Mouse (Mus musculus): ENCODE measurements around the gene Zfyve16. TPM values are rescaled to one million over a fixed set of nuclear protein-coding genes. Genes with fewer than 3 reads are reported as not detected.

Gene Zfyve16
- 12.2 and 14.9 TPM in 2 replicates for polyA plus RNA-seq (2015; fragmentation: Nextera tagmentation; extraction: Ambion mirVana)

DNA sequence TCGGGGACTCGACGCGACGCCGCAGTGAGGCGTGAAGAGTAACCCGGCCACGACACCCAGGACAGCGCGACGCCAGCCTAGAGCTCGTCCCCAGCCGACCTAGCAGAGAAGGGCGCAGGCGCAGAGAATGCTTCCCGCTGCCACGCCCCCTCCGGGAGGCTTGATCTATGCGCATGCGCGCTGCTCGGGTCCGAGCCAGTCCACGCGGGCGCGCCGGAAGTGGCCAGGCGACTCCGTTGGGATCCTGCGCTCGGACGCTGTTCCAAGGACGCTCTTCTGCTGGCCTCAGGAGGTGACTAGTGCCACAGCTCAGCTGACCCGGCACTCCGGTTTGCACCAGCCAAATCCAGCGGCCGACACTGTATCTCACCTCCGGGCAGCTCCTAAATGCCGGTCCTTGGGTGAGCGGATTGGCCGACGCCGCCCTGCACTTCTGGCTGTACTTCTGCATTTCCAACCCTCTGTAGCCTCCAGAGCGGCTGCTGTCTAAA, at the start of gene Zfyve16:
Gene Zfyve16, minus strand, starts transcription at position 148 of the 491 bp plus-strand sequence.
- H3K9ac ChIP-seq = peak within 1 kb of the TSS; percentile 90
- no peaks in the 10 kb centered on the region for H3K9me3 ChIP-seq
- peak; percentile 94 for ATAC-seq (ENCODE audit: insufficient number of reproducible peaks, insufficient read depth, low FRiP score, low TSS enrichment, low read depth)
- peak within 1 kb of the TSS; percentile 64 for H3K4me2 ChIP-seq
- H3K27ac ChIP-seq = peak within 1 kb of the TSS; percentile 94
- no peaks in the 10 kb centered on the region for H3K36me3 ChIP-seq
- WGBS = under 1% methylated on average over 46 of the region's 46 CpGs
- peaks cover 8% of the 10 kb centered on the region for H3K4me1 ChIP-seq
- peak within 1 kb of the TSS; percentile 77 for H3K4me3 ChIP-seq
- H3K27me3 ChIP-seq = no peaks in the 10 kb centered on the region

DNA sequence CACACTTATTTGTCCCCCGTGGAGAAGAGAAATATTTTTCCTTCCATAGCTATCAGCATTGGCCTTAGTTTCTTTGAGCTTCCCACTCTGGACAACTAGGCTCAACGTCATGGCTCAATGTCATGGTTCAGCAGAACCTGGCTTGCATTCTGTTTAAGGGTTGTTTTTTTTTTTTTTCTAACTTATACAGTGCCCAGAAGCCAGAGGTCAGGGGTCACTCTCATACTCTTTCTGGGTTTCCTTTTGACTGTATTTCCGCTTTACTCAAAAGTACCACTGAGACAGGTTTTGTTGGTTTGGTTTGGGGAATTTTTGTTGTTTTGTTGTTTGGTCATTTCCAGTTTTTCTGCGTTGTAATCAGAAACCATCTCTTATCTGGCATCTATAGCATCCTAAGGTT, 47.5 kb upstream of the Zfyve16 start:
- WGBS = 72% methylated on average over 4 of the region's 4 CpGs
- no peak overlapping the region for H3K27ac ChIP-seq
- no peaks in the 10 kb centered on the region for H3K36me3 ChIP-seq

DNA sequence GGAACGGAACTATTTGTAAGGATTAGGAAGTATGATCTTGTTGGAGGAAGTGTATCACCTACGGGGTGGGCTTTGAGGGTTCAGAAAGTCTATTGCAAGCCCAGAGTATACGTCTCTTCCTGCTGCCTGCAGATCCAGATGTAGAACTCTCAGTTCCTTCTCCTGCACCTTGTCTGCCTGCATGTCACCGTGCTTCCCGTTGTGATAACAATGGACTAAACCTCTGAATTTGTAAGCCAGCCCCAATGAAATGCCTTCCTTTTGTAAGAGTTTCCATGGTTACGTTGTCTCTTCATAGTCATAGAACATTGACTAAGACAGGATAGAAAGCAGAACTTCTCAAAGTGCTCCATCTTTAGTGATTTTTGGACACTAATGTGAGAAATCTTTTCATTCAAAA, 46.0 kb upstream of the Zfyve16 start:
- Histone ChIP-seq H3K27me3 (no peaks in the 10 kb centered on the region), H3K4me2 (no peak overlapping the region), H3K36me3 (no peaks in the 10 kb centered on the region), H3K27ac (no peak overlapping the region), H3K4me1 (no peaks in the 10 kb centered on the region), H3K9me3 (no peaks in the 10 kb centered on the region), H3K9ac (no peak overlapping the region), H3K4me3 (no peak overlapping the region)
- no peak for ATAC-seq (ENCODE audit: insufficient number of reproducible peaks, insufficient read depth, low FRiP score, low TSS enrichment, low read depth)
- WGBS = 78% methylated on average over 6 of the region's 6 CpGs

More for the DNA sequence above, 47.5 kb upstream of the Zfyve16 start:
- no peak overlapping the region for H3K9ac ChIP-seq
- no peaks in the 10 kb centered on the region for H3K27me3 ChIP-seq
- H3K9me3 ChIP-seq = no peaks in the 10 kb centered on the region
- ATAC-seq (ENCODE audit: insufficient number of reproducible peaks, insufficient read depth, low FRiP score, low TSS enrichment, low read depth) = no peak
- no peak overlapping the region for H3K4me3 ChIP-seq
- H3K4me1 ChIP-seq = no peaks in the 10 kb centered on the region
- H3K4me2 ChIP-seq = no peak overlapping the region

DNA sequence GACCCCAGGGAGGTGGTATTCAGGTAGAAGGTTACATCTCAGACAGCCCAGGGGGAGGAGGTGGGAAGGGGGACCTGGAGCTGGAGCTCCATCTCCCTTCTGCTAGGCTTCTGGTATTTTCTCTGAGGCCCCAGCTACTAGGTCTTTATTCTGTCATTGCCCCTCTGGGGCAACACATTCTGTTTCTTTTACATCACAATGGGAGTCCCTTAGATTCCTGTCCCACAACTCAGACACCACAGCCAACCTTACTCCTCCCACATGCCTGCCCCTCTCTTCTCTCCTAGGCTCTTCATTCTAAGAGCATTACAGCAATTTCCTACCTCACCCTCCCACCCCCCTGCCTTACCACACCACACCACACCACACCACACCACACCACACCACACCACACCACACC, 45.4 kb upstream of the Zfyve16 start, which contains the start of gene Spz1:
Gene Spz1, minus strand, starts transcription at position 101 of the 400 bp plus-strand sequence.
- H3K4me1 ChIP-seq = no peaks in the 10 kb centered on the region
- H3K36me3 ChIP-seq = no peaks in the 10 kb centered on the region
- H3K27me3 ChIP-seq = no peaks in the 10 kb centered on the region
- H3K9ac ChIP-seq = no peak within 1 kb of the TSS
- H3K27ac ChIP-seq = no peak within 1 kb of the TSS
- H3K4me2 ChIP-seq = no peak within 1 kb of the TSS
- ATAC-seq (ENCODE audit: insufficient number of reproducible peaks, insufficient read depth, low FRiP score, low TSS enrichment, low read depth) = no peak
- no peak within 1 kb of the TSS for H3K4me3 ChIP-seq
- H3K9me3 ChIP-seq = no peaks in the 10 kb centered on the region

DNA sequence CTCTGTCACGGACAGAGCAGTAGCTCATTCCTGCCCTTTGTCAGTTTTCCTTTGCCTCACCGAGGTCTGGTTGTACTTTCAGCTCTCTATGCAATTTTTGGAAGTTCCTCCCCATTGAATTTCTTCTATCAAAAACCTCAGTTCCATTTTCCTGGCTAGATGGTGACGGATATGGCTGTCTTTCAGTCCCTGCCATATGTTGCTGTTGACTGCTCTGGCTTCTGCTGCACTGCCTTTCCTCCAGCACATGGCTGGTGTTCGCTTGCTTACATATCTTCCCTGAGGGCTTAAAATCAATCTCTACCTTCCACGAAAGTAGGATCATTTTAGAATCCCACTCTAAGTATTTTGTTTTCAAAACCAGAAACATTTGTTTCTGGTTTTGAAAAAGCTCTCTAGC, 28.8 kb upstream of the Zfyve16 start:
- ATAC-seq (ENCODE audit: insufficient number of reproducible peaks, insufficient read depth, low FRiP score, low TSS enrichment, low read depth) = no peak
- 43% methylated on average over 5 of the region's 5 CpGs for WGBS
- H3K9me3 ChIP-seq = no peaks in the 10 kb centered on the region
- H3K4me2 ChIP-seq = no peak overlapping the region
- peaks cover 13% of the 10 kb centered on the region; the same call in 1 of the 2 replicates for H3K4me1 ChIP-seq
- no peak overlapping the region for H3K9ac ChIP-seq
- no peak overlapping the region for H3K27ac ChIP-seq
- H3K36me3 ChIP-seq = no peaks in the 10 kb centered on the region
- H3K27me3 ChIP-seq = no peaks in the 10 kb centered on the region
- H3K4me3 ChIP-seq = no peak overlapping the region

DNA sequence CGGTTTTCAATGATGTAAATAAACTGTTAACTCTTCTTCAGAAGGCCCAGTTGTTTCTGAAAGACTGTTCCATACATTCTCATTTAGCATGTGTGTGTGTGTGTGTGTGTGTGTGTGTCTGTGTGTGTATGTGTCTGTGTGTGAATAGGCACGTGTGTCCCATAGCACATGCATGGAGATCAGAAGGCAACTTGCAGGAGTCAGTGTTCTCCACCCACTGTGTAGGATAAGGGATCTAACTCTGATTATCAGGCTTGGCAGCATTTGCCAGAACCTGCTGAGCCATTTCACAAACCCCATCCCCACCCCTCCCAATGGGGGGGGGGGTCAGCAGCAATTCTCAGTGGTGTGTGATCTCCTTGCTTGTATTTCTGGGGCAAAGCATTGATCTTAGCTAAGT, 26.6 kb upstream of the Zfyve16 start:
- Histone ChIP-seq H3K36me3 (no peaks in the 10 kb centered on the region), H3K4me1 (peaks cover 13% of the 10 kb centered on the region; the same call in 1 of the 2 replicates), H3K27ac (no peak overlapping the region), H3K9ac (no peak overlapping the region), H3K4me2 (no peak overlapping the region), H3K27me3 (no peaks in the 10 kb centered on the region), H3K9me3 (no peaks in the 10 kb centered on the region), H3K4me3 (no peak overlapping the region)
- no peak for ATAC-seq (ENCODE audit: insufficient number of reproducible peaks, insufficient read depth, low FRiP score, low TSS enrichment, low read depth)
- 50% methylated on average over 2 of the region's 2 CpGs for WGBS

DNA sequence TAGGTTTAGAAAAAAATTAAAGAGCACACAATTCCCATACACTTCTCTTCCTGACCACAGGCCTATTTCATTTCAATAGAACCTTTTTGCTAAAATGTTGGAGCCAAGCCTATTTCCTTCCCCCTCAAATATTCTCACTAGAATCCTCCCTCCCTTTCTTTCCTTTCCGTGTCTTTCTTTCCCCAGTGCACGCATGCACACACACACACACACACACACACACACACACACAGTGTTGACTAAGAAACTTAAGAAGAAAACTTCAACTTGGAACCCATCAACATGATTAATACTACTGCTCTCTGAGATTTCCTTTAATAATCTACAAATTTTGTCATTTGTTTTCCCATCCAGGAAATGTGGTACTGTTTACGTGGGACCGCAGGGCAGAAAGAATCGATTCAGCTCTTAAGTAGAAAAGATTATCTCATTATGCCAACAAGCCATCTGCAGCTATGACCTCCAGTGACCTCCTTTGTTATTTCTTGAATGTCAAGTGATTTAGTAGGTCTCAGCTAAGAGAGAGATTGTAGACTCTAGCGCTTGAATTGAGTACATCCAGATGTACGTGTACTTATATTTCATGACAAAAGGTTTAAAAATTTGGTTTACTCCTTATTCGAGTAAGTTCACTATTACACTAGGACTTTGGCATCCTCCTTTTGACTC, 25.9 kb upstream of the Zfyve16 start:
- 27% methylated on average over 8 of the region's 8 CpGs for WGBS
- H3K4me2 ChIP-seq = no peak overlapping the region

DNA sequence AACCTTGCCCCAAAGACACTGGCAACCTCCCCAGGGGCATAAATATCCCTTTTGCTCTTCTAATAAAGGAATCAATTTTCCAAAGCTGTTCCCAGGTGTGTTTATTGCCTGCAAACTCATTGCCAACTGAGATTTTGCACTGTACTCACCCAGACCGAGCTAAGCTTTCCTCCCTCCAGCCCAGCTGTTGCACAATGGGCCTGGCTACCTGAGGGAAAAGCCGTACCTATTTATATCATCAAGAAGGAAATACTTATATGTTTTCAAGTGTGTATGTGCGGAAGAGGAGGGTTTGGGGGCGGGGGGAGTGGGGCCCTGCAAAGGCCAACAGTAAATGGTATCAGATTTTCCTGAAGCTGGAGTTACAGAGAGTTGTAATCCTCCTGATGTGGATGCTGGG, 16.4 kb upstream of the Zfyve16 start:
- no peak overlapping the region for H3K9ac ChIP-seq
- peaks cover 13% of the 10 kb centered on the region for H3K9me3 ChIP-seq
- no peaks in the 10 kb centered on the region for H3K27me3 ChIP-seq
- H3K4me1 ChIP-seq = no peaks in the 10 kb centered on the region
- no peak overlapping the region for H3K4me2 ChIP-seq
- no peak overlapping the region for H3K27ac ChIP-seq
- 67% methylated on average over 4 of the region's 4 CpGs for whole genome bisulfite sequencing
- no peaks in the 10 kb centered on the region for H3K36me3 ChIP-seq
- ATAC-seq (ENCODE audit: insufficient number of reproducible peaks, insufficient read depth, low FRiP score, low TSS enrichment, low read depth) = no peak
- H3K4me3 ChIP-seq = no peak overlapping the region

More for the DNA sequence above, 25.9 kb upstream of the Zfyve16 start:
- H3K27me3 ChIP-seq = no peaks in the 10 kb centered on the region
- no peak overlapping the region for H3K27ac ChIP-seq
- no peaks in the 10 kb centered on the region for H3K36me3 ChIP-seq
- H3K4me1 ChIP-seq = peaks cover 13% of the 10 kb centered on the region; the same call in 1 of the 2 replicates
- no peak overlapping the region for H3K9ac ChIP-seq
- no peak overlapping the region for H3K4me3 ChIP-seq
- peaks cover under 1% of the 10 kb centered on the region; the same call in 1 of the 2 replicates for H3K9me3 ChIP-seq
- ATAC-seq (ENCODE audit: insufficient number of reproducible peaks, insufficient read depth, low FRiP score, low TSS enrichment, low read depth) = no peak

DNA sequence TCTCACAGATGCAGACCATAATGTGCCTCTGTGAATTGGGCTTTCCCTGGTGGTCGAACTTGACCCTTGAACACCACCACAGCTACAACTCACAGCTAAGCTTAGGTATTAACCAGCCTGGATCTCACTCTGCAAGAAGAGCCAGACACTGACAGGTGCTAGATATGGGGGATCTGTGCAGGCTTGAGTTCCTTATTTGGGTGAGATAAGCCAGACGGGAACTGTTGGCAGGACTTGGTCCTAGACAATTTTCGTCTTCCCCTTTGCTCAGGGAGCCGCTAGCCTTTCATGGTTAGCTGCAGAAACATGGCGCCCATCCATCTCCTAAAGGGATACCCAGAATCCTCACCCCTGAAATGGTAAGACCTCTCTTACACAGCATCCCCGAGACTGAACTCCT, 10.3 kb upstream of the Zfyve16 start:
- H3K4me2 ChIP-seq = no peak overlapping the region
- no peaks in the 10 kb centered on the region for H3K36me3 ChIP-seq
- no peak overlapping the region for H3K4me3 ChIP-seq
- 80% methylated on average over 6 of the region's 6 CpGs for WGBS
- H3K9ac ChIP-seq = no peak overlapping the region
- H3K4me1 ChIP-seq = no peaks in the 10 kb centered on the region
- H3K9me3 ChIP-seq = no peaks in the 10 kb centered on the region
- ATAC-seq (ENCODE audit: insufficient number of reproducible peaks, insufficient read depth, low FRiP score, low TSS enrichment, low read depth) = no peak
- H3K27ac ChIP-seq = no peak overlapping the region
- H3K27me3 ChIP-seq = no peaks in the 10 kb centered on the region

DNA sequence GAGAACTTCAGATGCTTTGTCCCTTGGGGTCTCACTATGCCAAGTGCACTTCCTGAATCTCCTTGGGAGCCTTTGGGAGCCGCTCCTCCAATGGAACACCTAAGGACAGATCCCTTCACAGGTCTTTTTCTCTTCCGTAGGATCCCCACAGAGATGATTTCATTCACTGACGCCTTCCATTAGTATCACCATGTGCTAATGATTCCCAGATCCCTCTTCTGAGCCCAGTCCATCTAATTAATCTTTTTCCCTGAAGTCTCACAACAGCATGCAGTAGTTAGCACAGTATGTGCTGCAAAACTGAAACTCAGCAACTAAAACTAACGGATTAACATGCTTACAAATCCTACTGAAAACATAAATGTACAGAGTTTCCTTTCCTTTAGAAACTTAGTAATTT, 8.5 kb upstream of the Zfyve16 start:
- no peak overlapping the region for H3K9ac ChIP-seq
- no peaks in the 10 kb centered on the region for H3K4me1 ChIP-seq
- H3K9me3 ChIP-seq = no peaks in the 10 kb centered on the region
- WGBS = 57% methylated on average over 4 of the region's 4 CpGs
- H3K36me3 ChIP-seq = no peaks in the 10 kb centered on the region
- H3K4me2 ChIP-seq = no peak overlapping the region
- H3K4me3 ChIP-seq = no peak overlapping the region
- ATAC-seq (ENCODE audit: insufficient number of reproducible peaks, insufficient read depth, low FRiP score, low TSS enrichment, low read depth) = no peak
- no peaks in the 10 kb centered on the region for H3K27me3 ChIP-seq
- no peak overlapping the region for H3K27ac ChIP-seq

DNA sequence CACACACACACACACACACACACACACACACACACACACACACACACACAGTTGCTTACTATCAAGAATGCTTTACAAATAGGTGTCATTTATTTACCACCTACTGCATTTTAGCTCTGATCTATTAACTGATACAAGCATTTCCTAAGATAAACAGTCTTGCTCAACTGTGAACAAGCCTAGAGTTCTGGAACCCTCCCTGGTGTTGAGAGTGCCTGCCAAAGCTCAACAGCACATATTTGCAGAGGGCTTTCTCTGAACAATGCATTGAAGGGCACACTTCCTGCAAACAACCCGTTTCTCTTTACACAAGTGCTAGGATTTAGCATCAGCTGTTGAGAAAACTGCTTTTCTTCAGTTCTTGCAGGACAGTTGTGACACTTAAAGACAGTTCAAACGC, 3.1 kb upstream of the Zfyve16 start:
- Histone ChIP-seq H3K36me3 (no peaks in the 10 kb centered on the region), H3K9me3 (no peaks in the 10 kb centered on the region), H3K9ac (no peak overlapping the region), H3K4me2 (no peak overlapping the region), H3K4me1 (peaks cover 8% of the 10 kb centered on the region), H3K4me3 (no peak overlapping the region), H3K27ac (no peak overlapping the region), H3K27me3 (no peaks in the 10 kb centered on the region)
- no peak for ATAC-seq (ENCODE audit: insufficient number of reproducible peaks, insufficient read depth, low FRiP score, low TSS enrichment, low read depth)
- WGBS = 52% methylated on average over 2 of the region's 2 CpGs

DNA sequence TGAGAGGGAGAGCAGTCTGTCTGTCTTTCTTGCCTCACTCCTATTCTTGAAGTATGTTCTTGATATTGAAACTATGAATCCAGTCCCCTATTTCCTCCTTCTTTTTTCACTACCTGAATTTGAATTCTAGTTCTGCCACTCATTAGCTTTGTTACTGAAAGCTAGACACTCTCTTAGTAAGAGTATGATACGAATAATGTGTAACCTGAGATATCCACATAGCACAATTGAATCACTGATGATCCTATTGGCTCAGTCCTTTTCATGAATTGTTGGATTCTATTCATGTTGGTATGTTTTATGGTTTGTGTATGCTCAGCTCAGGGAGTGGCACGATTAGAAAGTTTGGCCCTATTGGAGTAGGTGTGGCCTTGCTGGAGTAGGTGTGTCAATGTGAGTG, 1.5 kb upstream of the Zfyve16 start:
- H3K27me3 ChIP-seq = no peaks in the 10 kb centered on the region
- no peak overlapping the region for H3K4me3 ChIP-seq
- no peak overlapping the region for H3K27ac ChIP-seq
- H3K9ac ChIP-seq = no peak overlapping the region
- no peaks in the 10 kb centered on the region for H3K36me3 ChIP-seq
- no peak overlapping the region for H3K4me2 ChIP-seq
- WGBS = 76% methylated on average over 2 of the region's 2 CpGs
- no peaks in the 10 kb centered on the region for H3K9me3 ChIP-seq
- ATAC-seq (ENCODE audit: insufficient number of reproducible peaks, insufficient read depth, low FRiP score, low TSS enrichment, low read depth) = no peak
- peaks cover 8% of the 10 kb centered on the region for H3K4me1 ChIP-seq

Data from embryonic facial prominence, embryonic 13.5 days (tissue).